Mouse (Mus musculus) CH12.LX (cell line): Measurements from ENCODE around the gene Usp1. TPM values are rescaled to one million over a fixed set of nuclear protein-coding genes. Genes with fewer than 3 reads are reported as not detected.

Experiments
- DNase-seq: peaks from one replicate; pipeline ENCODE4 v3.0.0-alpha.2; 2013; ENCODE audit errors: extremely low read depth
- H3K27ac ChIP-seq: 2 replicates; pipeline ENCODE4 v1.5.1; 2012; ENCODE audit warnings: low read depth, mild to moderate bottlenecking, control low read depth, moderate library complexity; ENCODE audit not compliant: insufficient read depth
- H3K27me3 ChIP-seq: replicated peaks from 2 replicates; pipeline ENCODE3; 2012; ENCODE audit warnings: inconsistent platforms
- H3K36me3 ChIP-seq, 2 experiments: replicated peaks in 1 of 2; 2 replicates each; pipeline versions ENCODE3 to v1.6.1; 2012; ENCODE audit warnings: inconsistent platforms in 1 of 2, low read length in 1 of 2, mild to moderate bottlenecking in 1 of 2, mixed read lengths in 1 of 2, moderate library complexity in 1 of 2; ENCODE audit not compliant: control insufficient read depth in 1 of 2, insufficient read depth in 1 of 2
- H3K4me1 ChIP-seq, 2 experiments: 2 replicates each; pipeline ENCODE4 v1.6.1; 2012; ENCODE audit warnings: inconsistent platforms in 1 of 2, moderate library complexity in 1 of 2; ENCODE audit not compliant: insufficient read depth in 2 of 2, control insufficient read depth in 1 of 2
- H3K4me2 ChIP-seq: 2 replicates; pipeline ENCODE4 v1.6.1; 2012; ENCODE audit warnings: low read depth, mild to moderate bottlenecking, control low read depth; ENCODE audit not compliant: poor library complexity, insufficient read depth, severe bottlenecking
- H3K4me3 ChIP-seq, 3 experiments: fragments of 150-350 bp in 1 of 3; sonication (generic) in 1 of 3; replicated peaks in 1 of 3; 2 replicates each; pipeline versions ENCODE3 to v1.5.1; 2011 to 2012; ENCODE audit warnings: low read depth in 2 of 3, low read length in 2 of 3, mild to moderate bottlenecking in 2 of 3, moderate library complexity in 2 of 3, control low read depth in 1 of 3, improper control_type of control experiment in 1 of 3, inconsistent platforms in 1 of 3, mixed read lengths in 1 of 3; ENCODE audit not compliant: poor library complexity in 1 of 3
- H3K79me2 ChIP-seq: replicated peaks from 2 replicates; pipeline ENCODE4 v1.6.1; 2012; ENCODE audit warnings: mild to moderate bottlenecking, moderate library complexity; ENCODE audit not compliant: control insufficient read depth, poor library complexity, insufficient read depth, severe bottlenecking; ENCODE audit errors: extremely low read depth
- H3K9ac ChIP-seq: 2 replicates; pipeline ENCODE4 v1.6.1; 2012; ENCODE audit warnings: low read depth, mild to moderate bottlenecking, control low read depth, moderate library complexity; ENCODE audit not compliant: insufficient read depth
- H3K9me3 ChIP-seq: replicated peaks from 2 replicates; pipeline ENCODE3; 2012; ENCODE audit warnings: low read length, inconsistent platforms, mixed read lengths
- CHD1 ChIP-seq: IDR thresholded peaks from 2 replicates; pipeline ENCODE4 v1.6.1; 2012; ENCODE audit warnings: low read depth, low read length, improper control_type of control experiment, inconsistent platforms
- ELF1 ChIP-seq: IDR thresholded peaks from 2 replicates; pipeline ENCODE4 v1.6.1; 2014; ENCODE audit warnings: low read depth, mild to moderate bottlenecking, inconsistent platforms, low read length, improper control_type of control experiment
- ETS1 ChIP-seq: conservative IDR thresholded peaks from 2 replicates; pipeline ENCODE4 v1.6.1; 2012; ENCODE audit warnings: low read depth, mild to moderate bottlenecking, inconsistent platforms, low read length, improper control_type of control experiment, moderate library complexity
- MAX ChIP-seq: IDR thresholded peaks from 2 replicates; pipeline ENCODE4 v1.6.1; 2011; ENCODE audit warnings: low read length, improper control_type of control experiment
- MXI1 ChIP-seq: IDR thresholded peaks from 2 replicates; pipeline ENCODE4 v1.6.1; 2011; ENCODE audit warnings: mild to moderate bottlenecking, low read depth, low read length, improper control_type of control experiment
- MYC ChIP-seq: IDR thresholded peaks from 2 replicates; pipeline ENCODE4 v1.6.1; 2011; ENCODE audit warnings: low read depth, mild to moderate bottlenecking, improper control_type of control experiment, low read length
- NELFE ChIP-seq: IDR thresholded peaks from 2 replicates; pipeline ENCODE4 v1.6.1; 2011; ENCODE audit warnings: low read depth, low read length, improper control_type of control experiment
- NRF1 ChIP-seq: IDR thresholded peaks from 2 replicates; pipeline ENCODE4 v1.6.1; 2014; ENCODE audit warnings: low read depth, mild to moderate bottlenecking, inconsistent platforms, low read length, improper control_type of control experiment, moderate library complexity
- POLR2A ChIP-seq: IDR thresholded peaks from 2 replicates; pipeline ENCODE4 v1.6.1; 2011; ENCODE audit warnings: low read depth, mild to moderate bottlenecking, improper control_type of control experiment, low read length
- POLR2AphosphoS2 ChIP-seq: IDR thresholded peaks from 2 replicates; pipeline ENCODE4 v1.6.1; 2011; ENCODE audit warnings: low read depth, low read length, improper control_type of control experiment
- RAD21 ChIP-seq: IDR thresholded peaks from 2 replicates; pipeline ENCODE4 v1.6.1; 2011; ENCODE audit warnings: low read depth, mild to moderate bottlenecking, low read length, improper control_type of control experiment, moderate library complexity
- RCOR1 ChIP-seq: conservative IDR thresholded peaks from 2 replicates; pipeline ENCODE4 v1.6.1; 2012; ENCODE audit warnings: low read depth, mild to moderate bottlenecking, inconsistent platforms, low read length, improper control_type of control experiment
- SIN3A ChIP-seq: IDR thresholded peaks from 2 replicates; pipeline ENCODE4 v1.6.1; 2012; ENCODE audit warnings: low read length, improper control_type of control experiment, inconsistent platforms
- SMC3 ChIP-seq: IDR thresholded peaks from 2 replicates; pipeline ENCODE4 v1.6.1; 2011; ENCODE audit warnings: low read depth, low read length, improper control_type of control experiment
- TBP ChIP-seq: conservative IDR thresholded peaks from 2 replicates; pipeline ENCODE4 v1.6.1; 2011; ENCODE audit warnings: low read depth, low read length, improper control_type of control experiment
- TCF12 ChIP-seq: IDR thresholded peaks from 2 replicates; pipeline ENCODE4 v1.6.1; 2014; ENCODE audit warnings: low read depth, mild to moderate bottlenecking, inconsistent platforms, low read length, improper control_type of control experiment
- UBTF ChIP-seq: IDR thresholded peaks from 2 replicates; pipeline ENCODE4 v1.6.1; 2012; ENCODE audit warnings: low read depth, mild to moderate bottlenecking, inconsistent platforms, low read length, improper control_type of control experiment, moderate library complexity
- USF1 ChIP-seq: IDR thresholded peaks from 2 replicates; pipeline ENCODE4 v1.6.1; 2014; ENCODE audit warnings: low read depth, mild to moderate bottlenecking, inconsistent platforms, low read length, improper control_type of control experiment
- USF2 ChIP-seq: conservative IDR thresholded peaks from 2 replicates; pipeline ENCODE4 v1.6.1; 2011; ENCODE audit warnings: low read depth, low read length, improper control_type of control experiment
- ZC3H11A ChIP-seq: IDR thresholded peaks from 2 replicates; pipeline ENCODE4 v1.6.1; 2012; ENCODE audit warnings: low read depth, mild to moderate bottlenecking, inconsistent platforms, low read length, improper control_type of control experiment
- dilution Hi-C: fragments of 300-500 bp; cut with MboI; formaldehyde crosslinking; loops from 2 replicates; pipeline ENCODE4 v1.14.3; 2020; ENCODE audit warnings: low sequenced_read_pairs; ENCODE audit not compliant: extremely low pct_unique_long_range_greater_than_20kb, extremely low pct_ligation_motif_present
- in situ Hi-C: fragments of 300-500 bp; cut with MboI; formaldehyde crosslinking; loops from 3 replicates; pipeline ENCODE4 v1.14.3; 2019; ENCODE audit warnings: low sequenced_read_pairs, low pct_ligation_motif_present, low pct_unique_long_range_greater_than_20kb, mixed read lengths
- polyA plus RNA-seq: library from polyadenylated mRNA; unstranded; fragments of >175 nt; gene quantifications from 2 replicates; pipeline ENCODE4 v1.2.1, GENCODE M21; 2012; ENCODE audit warnings: low read depth; ENCODE audit not compliant: insufficient read length
- total RNA-seq, 2 experiments: library from RNA; depleted of rRNA; stranded (reverse); fragments of 300-350 nt in 1 of 2; fragments of >200 nt in 1 of 2; gene quantifications; 2 replicates each; pipeline ENCODE4 v1.2.3; 2012 to 2014

The Usp1 gene
- total and polyA plus RNA-seq, 3 experiments = 40.9 to 142 (median 115) TPM

DNA sequence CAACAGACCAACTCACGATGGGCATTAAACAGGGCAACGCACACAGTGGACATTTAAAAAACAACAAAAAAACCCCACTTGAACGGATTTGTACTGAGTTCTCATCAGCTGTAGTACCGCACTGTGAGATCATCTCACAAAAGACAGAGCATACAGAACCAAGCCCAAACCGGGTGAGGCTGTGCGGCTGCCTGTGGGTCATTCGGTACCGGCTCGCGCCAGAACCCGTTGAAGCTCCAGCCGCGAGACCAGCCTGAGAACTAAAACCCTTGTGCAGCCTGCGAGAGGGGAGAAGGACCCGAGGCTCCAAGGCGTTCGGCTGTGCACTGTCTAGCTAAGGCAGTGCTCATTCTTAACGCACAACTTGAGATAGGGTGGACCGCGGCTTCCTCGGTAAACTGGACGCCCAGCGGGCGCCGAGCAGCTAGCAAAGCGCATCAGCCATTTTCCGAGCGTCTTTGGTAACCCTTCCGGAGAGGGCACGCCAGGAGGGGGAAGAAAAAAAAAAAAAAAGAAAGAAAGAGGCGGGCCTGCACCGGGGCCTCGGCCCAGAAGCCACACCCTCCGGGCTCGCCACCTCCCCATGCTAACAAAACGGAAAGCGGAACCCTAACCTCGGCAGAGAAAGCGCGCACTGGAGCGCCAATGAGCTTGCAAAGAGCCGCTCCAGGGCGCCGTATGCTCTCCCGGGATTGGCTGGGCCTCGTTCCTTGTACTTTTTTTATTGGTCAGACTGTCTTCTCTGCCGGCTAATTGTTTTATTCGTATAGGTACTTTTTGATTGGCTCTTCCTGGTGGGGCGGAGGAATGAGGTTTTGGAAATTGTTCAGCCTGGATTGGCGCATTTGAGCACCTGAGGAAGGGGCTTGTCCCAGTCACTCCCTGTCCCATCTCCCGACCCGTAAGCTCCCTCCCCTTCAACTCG, 705 bp upstream of the Usp1 start (continued):
- peak; percentile 67 for TF ChIP-seq TCF12
- TF ChIP-seq POLR2AphosphoS2 = 0 out of 2 replicates have a peak, but pooled peaks have one; percentile 45
- no peak for TF ChIP-seq SMC3
- TF ChIP-seq POLR2A = peak; percentile 83
- TF ChIP-seq ELF1 = peak; percentile 79
- no peak; the same call in 1 of the 2 replicates for TF ChIP-seq SIN3A
- TF ChIP-seq RCOR1 = no peak
- no peak for TF ChIP-seq USF1
- no peak for TF ChIP-seq ZC3H11A
- TF ChIP-seq UBTF = peak; percentile 64; the same call in 1 of the 2 replicates
- TF ChIP-seq TBP = 0 out of 2 replicates have a peak, but pooled peaks have one; percentile 48
- no peak for TF ChIP-seq NRF1
- TF ChIP-seq RAD21 = no peak
- peak; percentile 80 for TF ChIP-seq NELFE
- no peak for TF ChIP-seq ETS1

DNA sequence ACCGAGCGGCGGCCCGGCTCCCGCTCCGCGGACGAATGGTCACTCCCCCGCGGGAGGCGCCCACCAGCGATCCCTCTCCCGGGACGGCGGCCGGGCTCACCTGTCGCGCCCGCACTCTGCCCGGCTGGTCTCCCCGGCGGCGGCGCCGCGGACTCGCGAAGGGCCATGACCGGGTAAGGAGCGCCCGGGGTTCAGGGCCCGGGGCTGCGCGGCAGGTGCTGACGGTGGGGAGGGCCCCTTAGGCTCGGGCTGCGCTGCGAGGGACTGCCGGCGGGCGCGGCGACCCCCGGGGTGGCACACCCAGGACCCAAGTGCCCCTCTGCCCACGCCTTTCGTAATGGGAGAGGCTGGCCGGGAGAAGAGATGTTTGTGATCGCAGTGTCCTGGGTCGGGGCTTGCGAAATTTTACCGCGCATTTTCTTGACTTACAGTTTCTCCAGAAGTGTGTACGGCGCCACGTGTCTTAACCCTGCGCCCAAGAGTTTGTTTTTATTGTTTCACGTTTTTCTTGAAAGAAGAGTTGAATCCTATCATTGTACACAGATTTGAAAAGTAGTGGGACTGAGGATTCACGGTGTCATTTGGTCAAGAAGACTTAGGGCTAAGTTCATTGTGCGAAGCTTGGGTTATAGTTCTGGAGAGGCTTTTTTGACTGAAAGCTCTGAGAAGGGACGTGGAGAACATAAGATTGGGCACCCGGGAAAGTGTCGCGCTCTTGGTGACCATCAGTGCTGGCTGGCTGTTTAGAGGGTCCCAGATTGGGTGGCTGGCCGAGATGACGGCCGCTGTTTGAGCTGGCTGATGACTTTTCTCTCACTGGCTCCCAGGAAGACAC, 678 bp downstream of the Usp1 start:
- H3K4me1 ChIP-seq = peaks cover 2 to 13% of the 10 kb centered on the region in 2 experiments; a peak in 2 of 4 replicates
- peaks cover 0 to 10% of the 10 kb centered on the region in 2 experiments for H3K36me3 ChIP-seq
- H3K4me2 ChIP-seq = peak overlapping the region; percentile 94
- H3K9me3 ChIP-seq = no peaks in the 10 kb centered on the region
- peak overlapping the region; percentile 96 for H3K9ac ChIP-seq
- peak overlapping the region; percentile 82 to 95 (median 87) for H3K4me3 ChIP-seq
- in situ Hi-C loops = loop anchor here (25.0 kb wide), 1 partner anchor 537 kb away; the partner anchor contains the start of genes Patj and Tm2d1
- TF ChIP-seq CHD1 (no peak), ZC3H11A (no peak), USF2 (no peak), MAX (peak; percentile 68; the same call in 1 of the 2 replicates), MXI1 (peak; percentile 87), SIN3A (peak; percentile 47; the same call in 1 of the 2 replicates), TBP (no peak), MYC (peak; percentile 87)
- DNase-seq = peak; percentile 23
- H3K27ac ChIP-seq = peak overlapping the region; percentile 90
- peaks cover 38% of the 10 kb centered on the region for H3K79me2 ChIP-seq
- dilution Hi-C loops = no loop called here
- no peaks in the 10 kb centered on the region for H3K27me3 ChIP-seq
